ENCODE assay signal across 13 mouse cellular contexts in genomic region chr5:74214501-74215110, GRCm38 (mm10). TPM values are rescaled to one million over a fixed set of nuclear protein-coding genes. Genes with fewer than 3 reads are reported as not detected.
A peak's percentile ranks its signal among the peaks of the same experiment; 100 is the strongest.
DNase-seq lines count a peak whose midpoint lies in the region; ATAC-seq lines count a peak whose summit lies in the region.
"Had no signal": no experiment of that assay in that cellular context is flagged by ENCODE, and none has a peak within 500 bp of the region (broad histone marks: within the 10 kb centered on the region; RNA-seq: fewer than 3 reads in every experiment).

No protein-coding gene starts in this region.

- no peaks in the 10 kb centered on the region for H3K27me3 ChIP-seq in kidney, embryonic 16.5 days (ENCODE audit: insufficient read depth, low read length)
- no peaks in the 10 kb centered on the region for H3K27me3 ChIP-seq in forebrain, embryonic 13.5 days
- no peaks in the 10 kb centered on the region for H3K27me3 ChIP-seq in limb, embryonic 15.5 days

- peak overlapping the region; percentile 34 for H3K4me2 ChIP-seq in kidney, embryonic 16.5 days (replicated peaks; ENCODE audit: low read depth, low read length)
- peak overlapping the region; percentile 49 for H3K4me2 ChIP-seq in forebrain, embryonic 13.5 days
- no peak overlapping the region for H3K4me2 ChIP-seq in limb, embryonic 15.5 days
- H3K4me2 ChIP-seq: liver, embryonic 11.5 days had no signal

- H3K36me3 ChIP-seq in kidney, embryonic 16.5 days (ENCODE audit: insufficient read depth, low read length) = no peaks in the 10 kb centered on the region
- H3K36me3 ChIP-seq in forebrain, embryonic 13.5 days (ENCODE audit: poor library complexity, severe bottlenecking) = no peaks in the 10 kb centered on the region
- no peaks in the 10 kb centered on the region for H3K36me3 ChIP-seq in limb, embryonic 15.5 days

- H3K4me1 ChIP-seq in kidney, embryonic 16.5 days (ENCODE audit: insufficient read depth, low read length) = peaks cover 24% of the 10 kb centered on the region
- H3K4me1 ChIP-seq in forebrain, embryonic 13.5 days = peaks cover 14% of the 10 kb centered on the region
- peaks cover 37% of the 10 kb centered on the region for H3K4me1 ChIP-seq in limb, embryonic 15.5 days

- no peak overlapping the region for H3K4me3 ChIP-seq in kidney, embryonic 16.5 days (ENCODE audit: low read length)
- no peak overlapping the region for H3K4me3 ChIP-seq in forebrain, embryonic 13.5 days
- no peak overlapping the region for H3K4me3 ChIP-seq in limb, embryonic 15.5 days

- peak; percentile 19 for ATAC-seq in kidney, embryonic 16.5 days (ENCODE audit: low FRiP score, low TSS enrichment)
- ATAC-seq in forebrain, embryonic 13.5 days = peak; percentile 63; the same call in 1 of the 2 replicates
- 0 out of 2 replicates have a peak, but pooled peaks have one; percentile 50 for ATAC-seq in limb, embryonic 15.5 days (ENCODE audit: insufficient number of reproducible peaks, low FRiP score, low TSS enrichment, low read depth)

- peak overlapping the region; percentile 92 for H3K27ac ChIP-seq in kidney, embryonic 16.5 days (ENCODE audit: low read length)
- peak overlapping the region; percentile 41 for H3K27ac ChIP-seq in forebrain, embryonic 13.5 days
- peak overlapping the region; percentile 77 for H3K27ac ChIP-seq in limb, embryonic 15.5 days

- DNase-seq in kidney, postnatal 14 days = no peak
- peak; percentile 73 for DNase-seq in embryo, embryonic 10 days (ENCODE audit: low spot score)
- DNase-seq in adipocyte (ENCODE audit: low spot score) = no peak
- no peak for DNase-seq in adrenal gland, postnatal 10 days
- no peak for DNase-seq in layer of hippocampus, adult 8-10 months (ENCODE audit: low spot score in 2 of 2)
- DNase-seq: adrenal gland, postnatal 25 days; cerebellum, postnatal 36 days; kidney, adult 9 months; spleen, adult 18-20 months had no signal

- H3K9ac ChIP-seq in kidney, embryonic 16.5 days (replicated peaks; ENCODE audit: low read length) = peak overlapping the region; percentile 42; the same call in 1 of the 2 replicates
- H3K9ac ChIP-seq in forebrain, embryonic 13.5 days = no peak overlapping the region
- no peak overlapping the region for H3K9ac ChIP-seq in limb, embryonic 15.5 days

- WGBS in kidney, embryonic 16.5 days = 7% methylated on average over 7 of the region's 7 CpGs
- 4% methylated on average over 7 of the region's 7 CpGs for WGBS in forebrain, embryonic 13.5 days
- 14% methylated on average over 7 of the region's 7 CpGs for WGBS in limb, embryonic 15.5 days

- H3K9me3 ChIP-seq in kidney, embryonic 16.5 days (ENCODE audit: low read length) = no peaks in the 10 kb centered on the region
- H3K9me3 ChIP-seq in forebrain, embryonic 13.5 days (replicated peaks) = no peaks in the 10 kb centered on the region
- H3K9me3 ChIP-seq in limb, embryonic 15.5 days = no peaks in the 10 kb centered on the region

RNA-seq across cellular contexts. Expression of gene Rasl11b, which starts 19.5 kb away (rescaled TPM):
- 75.1 and 78.0 TPM in 2 replicates for polyA plus RNA-seq in kidney, embryonic 16.5 days (2015; fragmentation: Nextera tagmentation; extraction: Ambion mirVana)
- 23.0 TPM in 2 replicates for polyA plus RNA-seq in forebrain, embryonic 13.5 days (2015; fragmentation: Nextera tagmentation; extraction: Ambion mirVana)
- polyA plus RNA-seq in limb, embryonic 15.5 days (2015; fragmentation: Nextera tagmentation; extraction: Ambion mirVana) = 126 and 133 TPM in 2 replicates
- 10 to 100 TPM; 15.7 to 18.6 TPM for total RNA-seq in adrenal gland, postnatal 10 days (2021)
- total RNA-seq in layer of hippocampus, adult 8-10 months (2022) = 10 to 100 TPM; 60.9 to 67.0 (median 63.6) TPM

Comparison
In these comparisons a context has a peak if more than half of its experiments do, and no peak if none do; other contexts are left out.
1. H3K27ac ChIP-seq: peak in every context shown above with its lines; median percentile 92 in kidney, embryonic 16.5 days; 77 in limb, embryonic 15.5 days; 41 in forebrain, embryonic 13.5 days.